Mouse (Mus musculus) layer of hippocampus, postnatal 36 days (tissue): Measurements from ENCODE around the gene Nodal. TPM values are rescaled to one million over a fixed set of nuclear protein-coding genes. Genes with fewer than 3 reads are reported as not detected.

ENCODE experiments used
- DNase-seq, 2 experiments: peaks; one replicate each; pipeline ENCODE4 v3.0.0; 2022
- total RNA-seq, 2 experiments: library from RNA; stranded (reverse); gene quantifications; 2 replicates each; pipeline ENCODE4 v1.2.3; 2021

Nodal gene
- total RNA-seq, 2 experiments from 2014 or later = 0.22 TPM; not detected in 1

DNA sequence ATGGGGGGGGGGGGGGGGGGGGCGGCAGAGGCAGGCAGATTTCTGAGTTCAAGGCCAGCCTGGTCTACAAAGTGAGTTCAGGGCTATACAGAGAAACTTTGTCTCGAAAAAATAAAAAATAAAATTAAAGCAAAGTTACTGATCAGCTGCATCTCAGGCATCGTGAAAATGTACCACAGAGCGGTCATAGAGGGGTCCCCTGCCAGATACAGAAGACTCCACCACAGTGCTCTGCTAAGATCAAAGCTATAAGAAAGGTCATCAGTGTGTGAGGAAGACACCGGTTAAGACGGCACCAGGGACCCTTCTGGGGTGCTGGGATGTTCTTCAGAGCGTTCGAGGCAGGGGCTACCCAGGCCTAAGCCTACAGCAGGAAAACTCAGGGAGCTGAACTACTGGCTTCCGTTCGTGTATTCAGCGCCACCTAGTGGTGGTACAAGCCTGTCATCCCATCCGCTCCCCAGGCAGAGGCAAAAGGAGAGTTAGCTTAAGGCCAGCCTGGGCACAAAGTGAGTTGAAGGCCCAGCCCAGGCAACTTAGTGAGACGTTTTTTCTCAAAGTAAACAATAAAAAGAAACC, 18.5 kb upstream of the Nodal start:
- DNase-seq = peak; percentile 41 to 69

DNA sequence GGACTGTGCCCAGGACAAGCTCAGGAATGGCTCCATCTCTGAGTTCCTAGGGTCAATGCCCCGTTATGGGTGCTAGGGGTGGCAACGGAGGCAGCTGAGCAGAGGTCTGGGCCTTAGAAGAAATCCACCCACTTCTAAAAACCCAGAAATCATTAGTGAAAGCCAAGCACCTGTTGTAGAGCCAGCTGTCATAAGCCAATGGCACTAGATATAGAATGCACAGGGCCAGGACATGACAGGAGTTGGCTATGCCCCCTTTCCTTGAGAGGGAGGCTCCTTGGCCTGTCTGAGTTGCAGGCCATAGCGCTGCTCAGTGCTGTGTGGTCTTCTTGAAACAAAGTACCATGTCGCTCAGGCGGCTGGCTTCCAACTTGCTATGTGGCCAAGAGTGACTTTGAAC, 17.4 kb upstream of the Nodal start:
- no peak for DNase-seq

DNA sequence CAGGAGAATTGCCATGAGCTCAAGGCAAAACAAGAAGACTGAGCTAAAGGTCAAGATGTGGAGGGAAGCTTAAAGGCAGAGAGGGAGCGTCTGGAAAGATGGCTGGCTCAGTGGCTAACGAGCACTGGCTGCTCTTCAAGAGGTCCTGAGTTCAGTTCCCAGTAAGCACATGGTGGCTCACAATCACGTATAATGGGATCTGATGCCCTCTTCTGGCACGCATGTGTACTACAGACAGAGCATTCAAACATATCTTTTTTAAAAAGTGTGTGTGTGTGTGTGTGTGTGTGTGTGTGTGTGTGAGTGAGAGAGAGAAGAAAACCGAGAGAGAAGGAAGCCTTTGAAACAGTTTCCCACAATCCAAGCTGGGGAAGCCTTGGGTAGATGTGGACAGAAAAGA, 15.3 kb upstream of the Nodal start:
- no peak for DNase-seq

GRCm38 (mm10) chr10:61402911-61403310, 14.9 kb upstream of the Nodal start:
- DNase-seq = no peak

GRCm38 (mm10) chr10:61405958-61406357, 11.8 kb upstream of the Nodal start:
- DNase-seq = no peak

GRCm38 (mm10) chr10:61409776-61410175, 8.0 kb upstream of the Nodal start:
- no peak for DNase-seq

DNA sequence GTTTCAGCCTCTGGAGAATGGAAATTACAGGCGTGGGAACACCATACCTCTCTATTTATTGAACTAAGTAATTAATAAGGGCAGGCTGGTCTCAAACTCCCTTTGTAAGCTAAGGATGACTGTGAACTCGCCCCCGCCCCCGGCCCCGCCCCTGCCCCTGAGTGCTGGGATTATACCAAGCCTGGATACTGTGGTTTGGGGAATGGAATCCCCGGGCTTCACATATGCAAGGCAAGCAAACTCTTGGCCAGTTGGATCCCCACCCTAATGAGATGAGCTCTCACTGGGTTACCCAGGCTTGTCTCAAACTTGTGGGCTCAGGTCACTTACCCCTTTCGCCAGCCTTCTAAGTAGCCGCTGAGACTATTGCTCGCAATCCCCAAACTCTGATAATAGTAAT, 7.6 kb upstream of the Nodal start:
- DNase-seq = no peak

GRCm38 (mm10) chr10:61412910-61413625, 4.7 kb upstream of the Nodal start:
- no peak for DNase-seq

- no peak for DNase-seq
Measured at GRCm38 (mm10) chr10:61415240-61415639, 2.5 kb upstream of the Nodal start.

- no peak for DNase-seq
Measured at GRCm38 (mm10) chr10:61415890-61416289, 1.9 kb upstream of the Nodal start.

- no peak for DNase-seq
Measured at GRCm38 (mm10) chr10:61416561-61416960, 1.2 kb upstream of the Nodal start.

- DNase-seq = no peak
Measured at GRCm38 (mm10) chr10:61417046-61417445, 726 bp upstream of the Nodal start.

DNA sequence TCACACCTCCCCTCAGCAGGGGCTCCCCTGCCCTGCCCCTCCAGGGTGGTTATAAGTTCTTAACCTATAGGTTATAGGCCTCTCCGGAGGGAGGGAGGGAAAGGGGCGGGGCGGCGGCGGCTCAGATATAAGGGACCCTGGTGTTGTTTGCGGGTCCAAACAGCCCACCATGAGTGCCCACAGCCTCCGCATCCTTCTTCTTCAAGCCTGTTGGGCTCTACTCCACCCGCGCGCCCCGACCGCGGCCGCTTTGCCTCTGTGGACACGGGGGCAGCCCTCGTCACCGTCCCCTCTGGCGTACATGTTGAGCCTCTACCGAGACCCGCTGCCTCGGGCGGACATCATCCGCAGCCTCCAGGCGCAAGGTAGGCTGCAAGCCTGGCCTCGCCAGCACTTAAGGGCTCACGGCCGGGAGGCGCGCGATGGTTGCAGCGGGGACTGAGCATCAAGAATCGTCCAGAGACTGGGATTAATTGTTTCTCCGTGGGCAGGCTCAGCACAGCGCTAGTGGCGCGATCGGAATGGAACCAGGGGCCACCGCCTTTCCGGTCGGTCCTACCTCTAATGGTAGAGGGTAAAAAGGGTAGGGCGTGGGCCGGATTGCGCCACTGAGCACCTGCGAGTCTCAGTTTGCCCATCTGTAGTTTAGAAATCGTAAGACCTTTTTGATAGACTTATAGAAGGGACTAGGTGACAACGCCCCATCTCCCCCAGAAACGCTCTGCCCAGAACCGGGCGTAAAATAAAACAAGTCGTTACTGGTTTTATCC, 544 bp downstream of the Nodal start:
- no peak for DNase-seq

DNA sequence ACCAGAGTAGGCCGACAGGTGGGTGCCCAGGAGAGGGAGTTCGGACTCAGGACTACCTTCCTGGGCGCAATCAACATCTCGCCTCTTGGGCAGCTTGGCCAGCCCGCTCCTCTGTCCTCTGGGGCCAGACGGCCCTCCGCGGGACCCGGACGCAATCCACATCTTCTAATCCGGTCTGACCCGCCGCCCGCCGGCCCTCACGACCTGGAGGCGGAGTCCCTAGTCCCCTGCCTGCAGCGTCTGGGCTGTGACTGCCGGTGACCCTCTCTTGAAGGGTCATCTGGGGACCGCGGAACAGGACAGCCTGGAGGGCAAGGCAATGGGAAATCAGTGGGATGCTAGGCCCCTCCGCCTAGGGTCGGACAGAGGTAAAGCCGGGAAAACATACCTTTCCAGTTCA, 1.4 kb downstream of the Nodal start:
- no peak for DNase-seq

DNA sequence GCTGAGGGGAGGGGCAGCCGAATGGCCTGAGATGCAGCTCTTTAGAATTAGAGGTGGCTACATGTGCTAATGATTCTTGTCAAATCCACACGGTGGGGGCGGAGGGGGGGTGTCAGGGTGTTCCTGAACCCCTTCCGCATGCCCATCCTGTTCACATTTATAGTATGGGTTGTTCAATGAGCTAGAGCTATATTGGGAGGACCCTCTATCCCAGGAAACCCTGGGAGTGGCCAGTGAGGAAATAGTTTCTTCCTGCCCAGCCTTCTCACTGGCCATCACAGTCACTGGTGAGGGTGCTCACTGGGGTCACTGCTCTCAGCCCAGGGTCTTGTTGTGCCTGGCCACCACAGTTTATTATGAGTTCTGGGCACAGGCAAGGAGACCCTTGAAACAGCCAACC, 2.2 kb downstream of the Nodal start:
- DNase-seq = no peak

DNA sequence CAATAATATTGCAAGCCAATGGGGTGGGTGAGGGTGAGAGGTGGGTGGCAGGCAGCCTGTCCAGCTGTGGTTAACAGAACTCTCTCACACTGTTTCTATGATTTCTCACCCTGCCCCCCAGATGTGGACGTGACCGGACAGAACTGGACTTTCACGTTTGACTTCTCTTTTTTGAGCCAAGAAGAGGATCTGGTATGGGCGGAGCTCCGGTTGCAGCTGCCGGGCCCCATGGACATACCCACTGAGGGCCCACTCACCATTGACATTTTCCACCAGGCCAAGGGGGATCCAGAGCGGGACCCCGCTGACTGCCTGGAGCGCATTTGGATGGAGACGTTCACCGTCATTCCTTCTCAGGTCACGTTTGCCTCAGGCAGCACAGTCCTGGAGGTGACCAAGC, 5.1 kb downstream of the Nodal start:
- DNase-seq = no peak

DNA sequence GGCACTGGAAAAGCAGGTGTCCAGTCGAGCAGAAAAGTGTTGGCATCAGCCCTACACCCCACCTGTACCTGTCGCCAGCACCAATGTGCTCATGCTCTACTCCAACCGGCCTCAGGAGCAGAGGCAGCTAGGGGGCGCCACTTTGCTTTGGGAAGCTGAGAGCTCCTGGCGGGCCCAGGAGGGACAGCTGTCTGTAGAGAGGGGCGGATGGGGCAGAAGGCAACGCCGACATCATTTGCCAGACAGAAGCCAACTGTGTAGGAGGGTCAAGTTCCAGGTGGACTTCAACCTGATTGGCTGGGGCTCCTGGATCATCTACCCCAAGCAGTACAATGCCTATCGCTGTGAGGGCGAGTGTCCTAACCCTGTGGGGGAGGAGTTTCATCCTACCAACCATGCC, 5.5 kb downstream of the Nodal start:
- no peak for DNase-seq

DNA sequence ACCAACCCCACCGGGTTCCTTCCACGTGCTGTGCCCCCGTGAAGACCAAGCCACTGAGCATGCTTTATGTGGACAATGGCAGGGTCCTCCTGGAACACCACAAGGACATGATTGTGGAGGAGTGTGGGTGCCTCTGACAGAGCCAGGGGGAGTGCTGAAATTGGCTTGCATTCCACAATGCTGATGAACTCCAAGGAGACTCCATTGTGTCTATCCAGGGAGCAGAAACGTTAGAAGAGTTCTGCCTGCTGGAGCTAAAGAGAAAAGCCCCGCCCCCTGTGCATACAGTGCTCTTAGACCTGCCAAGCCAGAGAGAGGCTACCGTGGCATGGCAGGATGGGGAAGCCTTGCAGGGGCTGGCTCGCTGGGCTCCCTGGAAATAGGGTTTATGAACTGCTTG, 6.7 kb downstream of the Nodal start:
- DNase-seq = no peak

DNA sequence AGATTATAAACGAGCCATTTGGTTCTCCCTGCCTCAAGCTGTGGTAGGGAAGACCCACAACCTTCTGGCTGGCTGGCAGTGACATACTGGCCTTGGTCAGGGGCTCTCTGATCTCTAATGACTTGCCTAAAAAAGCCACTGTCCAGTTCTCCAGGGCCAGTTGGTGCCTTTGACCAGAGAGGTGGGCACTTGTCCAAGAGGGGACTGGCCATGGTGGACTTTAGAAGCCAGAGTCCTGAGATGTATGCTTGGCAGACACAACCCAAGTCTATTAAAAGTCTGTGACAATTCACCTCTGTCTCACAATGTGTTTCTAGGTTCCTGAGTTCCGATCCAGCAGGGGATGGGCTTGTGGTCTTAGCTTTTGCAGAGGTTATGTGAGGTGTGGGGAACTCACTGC, 7.3 kb downstream of the Nodal start:
- DNase-seq = no peak

- DNase-seq = no peak
Measured at GRCm38 (mm10) chr10:61426251-61426757, 8.5 kb downstream of the Nodal start.

- no peak for DNase-seq
Measured at GRCm38 (mm10) chr10:61427951-61428350, 10.2 kb downstream of the Nodal start.

GRCm38 (mm10) chr10:61428416-61428815, 10.6 kb downstream of the Nodal start:
- no peak for DNase-seq

DNA sequence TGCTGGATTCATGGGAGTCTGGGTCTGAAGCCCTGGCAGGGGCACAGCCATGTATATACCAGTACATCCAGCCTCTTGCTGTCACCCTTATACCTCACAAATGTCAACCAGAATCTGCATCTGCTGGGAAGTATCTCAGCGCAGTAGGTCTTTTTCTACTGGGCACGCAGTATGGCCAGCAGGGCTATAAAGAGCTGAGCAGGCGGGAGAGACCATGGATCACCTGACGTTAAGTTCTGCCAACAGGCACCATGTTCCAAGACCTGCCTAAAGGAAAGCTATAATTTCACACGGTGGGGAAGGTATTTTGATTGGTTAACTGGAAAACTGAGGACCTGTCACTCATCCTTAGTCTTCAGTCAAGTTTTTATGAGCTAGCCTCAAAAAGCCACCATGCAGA, 11.3 kb downstream of the Nodal start:
- DNase-seq = no peak

- DNase-seq = peak; percentile 44 to 45
Measured at GRCm38 (mm10) chr10:61431375-61431774, 13.6 kb downstream of the Nodal start.
